Mouse (Mus musculus) bone marrow, adult 2 months (tissue): ENCODE data around the gene Acta2. TPM values are rescaled to one million over a fixed set of nuclear protein-coding genes. Genes with fewer than 3 reads are reported as not detected.
A peak's percentile ranks its signal among the peaks of the same experiment; 100 is the strongest.

Source experiments
- H3K27ac ChIP-seq: fragments of 200-500 bp; 2 replicates; pipeline ENCODE4 v1.5.1; 2012; ENCODE audit warnings: low read depth, mild to moderate bottlenecking, control low read depth, inconsistent platforms, low read length; ENCODE audit not compliant: control insufficient read depth, poor library complexity, insufficient read depth
- H3K4me1 ChIP-seq: fragments of 200-500 bp; 2 replicates; pipeline ENCODE4 v1.6.1; 2011; ENCODE audit warnings: low read length; ENCODE audit not compliant: control insufficient read depth, insufficient read depth
- H3K4me3 ChIP-seq: fragments of 200-500 bp; replicated peaks from 2 replicates; pipeline ENCODE3; 2011; ENCODE audit warnings: mild to moderate bottlenecking, low read depth, low read length, control low read depth; ENCODE audit not compliant: control insufficient read depth
- CTCF ChIP-seq: fragments of 200-500 bp; IDR thresholded peaks from 2 replicates; pipeline ENCODE4 v1.5.1; 2011; ENCODE audit warnings: low read length, control low read depth; ENCODE audit not compliant: control insufficient read depth, insufficient read depth
- POLR2A ChIP-seq: fragments of 200-500 bp; IDR thresholded peaks from 2 replicates; pipeline ENCODE4 v1.6.1; 2011; ENCODE audit warnings: low read depth, mild to moderate bottlenecking, control low read depth, low read length, borderline replicate concordance; ENCODE audit not compliant: control insufficient read depth
- WGBS: fragments of 180-500 bp; shearing (Covaris S2); methylation state at CpG from one replicate; pipeline ENCODE4 v1.1.7; 2018; 5-methylcytosine and 5-hydroxymethylcytosine counted together
- polyA plus RNA-seq: library from polyadenylated mRNA; stranded (reverse); fragments of >200 nt; gene quantifications from 2 replicates; pipeline ENCODE4 v1.2.4, GENCODE M21; 2011; ENCODE audit warnings: low replicate concordance; ENCODE audit not compliant: missing spikeins, insufficient read depth, insufficient read length

Gene Acta2
- 3.2 and 33.5 TPM in 2 replicates for polyA plus RNA-seq

- Histone ChIP-seq H3K4me1 (peaks cover 2% of the 10 kb centered on the region; the same call in 1 of the 2 replicates), H3K27ac (no peak within 1 kb of the TSS; the same call in 1 of the 2 replicates), H3K4me3 (no peak within 1 kb of the TSS)
- WGBS: 75% methylated on average over 16 of the region's 16 CpGs
- TF ChIP-seq CTCF (no peak), POLR2A (no peak)
These were observed at the start of gene Acta2 for GRCm38 (mm10) chr19:34254880-34255681. Acta2 (minus strand) TSS chr19:34255590.

DNA sequence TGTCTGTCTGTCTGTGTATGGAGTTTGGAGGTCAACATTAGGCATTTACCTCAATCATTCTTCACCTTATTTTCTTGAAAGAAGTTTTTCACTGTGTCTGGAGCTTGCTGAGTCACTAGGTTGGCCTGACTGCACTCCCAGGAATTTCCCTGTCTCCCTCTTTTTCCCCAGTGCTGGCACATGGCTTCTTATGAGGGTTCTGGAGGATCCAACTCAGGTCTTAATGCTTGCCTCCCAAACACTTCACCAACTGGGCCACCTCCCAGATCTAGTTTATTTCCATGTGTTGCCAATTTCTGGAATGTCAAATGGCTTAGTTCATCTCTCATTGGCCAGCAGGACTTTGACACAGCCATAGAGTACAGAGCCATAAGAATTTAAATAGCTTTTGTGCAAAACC is 49.5 kb upstream of the Acta2 start:
- Histone ChIP-seq H3K27ac (no peak overlapping the region), H3K4me3 (no peak overlapping the region), H3K4me1 (no peaks in the 10 kb centered on the region)
- TF ChIP-seq CTCF (no peak), POLR2A (no peak)

DNA sequence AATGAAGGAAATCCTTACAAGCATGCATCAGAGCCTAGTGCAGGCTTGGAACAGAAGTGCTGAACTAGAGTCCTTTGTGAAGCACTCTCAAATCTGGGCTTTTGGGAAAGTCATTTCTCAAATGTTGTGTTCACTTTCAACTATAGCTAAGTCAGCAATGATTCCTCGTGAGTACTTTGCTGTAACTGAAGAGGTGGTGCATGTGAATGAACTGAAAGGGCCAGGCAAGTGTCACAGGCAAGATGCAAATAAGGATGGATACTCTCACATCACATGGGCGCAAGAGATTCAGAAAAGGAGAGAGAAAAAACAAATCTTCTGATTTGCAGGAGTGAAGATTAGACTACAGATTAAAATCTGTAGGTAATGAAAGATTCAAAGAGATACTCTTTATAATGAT is 45.0 kb upstream of the Acta2 start:
- TF ChIP-seq CTCF (no peak), POLR2A (no peak)
- 87% methylated on average over 2 of the region's 2 CpGs for WGBS
- Histone ChIP-seq H3K27ac (no peak overlapping the region), H3K4me3 (no peak overlapping the region), H3K4me1 (peaks cover 3% of the 10 kb centered on the region)

GRCm38 (mm10) chr19:34299229-34299628 is 43.8 kb upstream of the Acta2 start:
- TF ChIP-seq POLR2A (no peak), CTCF (no peak)
- H3K27ac ChIP-seq: no peak overlapping the region
- WGBS: 69% methylated on average over 4 of the region's 4 CpGs
- H3K4me1 ChIP-seq: peaks cover 3% of the 10 kb centered on the region
- no peak overlapping the region for H3K4me3 ChIP-seq

- no peak for TF ChIP-seq POLR2A
- TF ChIP-seq CTCF: no peak
- H3K4me1 ChIP-seq: peaks cover 3% of the 10 kb centered on the region
- WGBS: 27% methylated on average over 1 of the region's 1 CpGs
- no peak overlapping the region for H3K27ac ChIP-seq
- H3K4me3 ChIP-seq: no peak overlapping the region
These were observed 43.1 kb upstream of the Acta2 start for GRCm38 (mm10) chr19:34298531-34298930.

DNA sequence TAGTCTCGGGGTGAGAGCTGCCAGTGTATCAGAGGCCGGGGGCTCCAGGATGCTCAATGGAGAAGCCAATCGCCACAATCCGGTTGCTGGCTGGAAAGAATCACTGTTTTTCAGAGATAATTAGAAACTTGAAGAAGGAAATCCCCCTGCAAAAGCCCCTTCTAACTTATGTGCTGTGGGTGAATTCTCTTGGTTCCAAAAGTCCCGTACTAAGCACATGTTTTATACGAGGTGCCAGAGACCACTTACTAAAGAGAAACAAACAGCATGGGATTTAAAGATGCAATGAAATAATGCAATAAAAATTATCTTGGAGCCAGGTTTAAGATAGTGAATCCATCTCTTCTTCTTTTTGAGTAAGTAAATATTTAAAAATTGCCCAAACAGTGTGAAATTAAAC is 40.1 kb upstream of the Acta2 start:
- Histone ChIP-seq H3K4me1 (peaks cover 3% of the 10 kb centered on the region), H3K4me3 (no peak overlapping the region), H3K27ac (no peak overlapping the region)
- 81% methylated on average over 6 of the region's 6 CpGs for WGBS
- TF ChIP-seq CTCF (no peak), POLR2A (no peak)

DNA sequence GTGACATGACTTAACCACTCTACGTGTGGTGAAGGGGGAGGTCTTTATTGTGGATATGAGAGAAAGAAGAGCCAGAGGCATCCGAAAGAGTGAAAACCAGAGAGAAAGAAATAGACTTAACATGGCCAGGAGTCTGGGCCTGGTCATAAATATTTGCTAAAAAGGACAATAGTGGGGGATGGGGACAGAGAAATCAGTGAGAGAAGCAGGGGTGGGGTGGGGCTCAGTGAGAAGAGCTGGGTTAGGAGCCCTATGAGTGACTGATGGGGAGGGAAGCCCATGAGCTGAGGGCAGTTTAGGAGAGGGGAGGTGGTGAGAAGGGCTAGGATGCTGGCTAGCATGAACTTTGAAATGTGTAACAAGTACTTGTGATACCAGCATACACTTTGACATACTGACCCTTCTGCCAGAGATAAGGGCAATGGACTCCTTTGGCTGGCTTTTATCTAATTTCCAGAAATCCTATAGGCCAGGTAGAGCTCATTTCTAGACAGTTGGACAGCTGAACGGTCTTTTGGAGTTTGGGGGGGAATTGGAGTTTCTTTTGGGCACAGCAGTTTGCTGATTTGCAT is 38.1 kb upstream of the Acta2 start:
- 74% methylated on average over 3 of the region's 3 CpGs for WGBS

DNA sequence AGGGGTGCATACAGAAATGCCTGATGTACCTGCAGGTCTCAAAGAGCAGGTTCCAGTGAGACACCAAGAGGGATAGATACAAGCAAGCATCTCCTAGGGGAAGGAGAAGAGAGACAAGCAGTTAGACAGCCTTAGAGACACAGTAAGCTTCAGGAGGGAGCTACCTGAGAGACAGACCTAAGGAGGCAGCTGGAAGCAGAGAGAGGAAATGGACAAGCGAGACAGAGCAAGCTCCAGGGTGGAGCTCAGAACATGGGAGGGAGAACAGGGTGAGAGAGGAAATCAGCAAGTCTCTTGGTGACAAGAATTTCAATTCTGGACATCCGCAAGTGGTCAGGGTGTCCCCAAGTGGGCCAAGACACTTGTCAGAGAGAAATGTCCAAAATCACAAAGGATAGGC is 37.3 kb upstream of the Acta2 start:
- peaks cover 3% of the 10 kb centered on the region for H3K4me1 ChIP-seq
- no peak overlapping the region for H3K27ac ChIP-seq
- TF ChIP-seq POLR2A: no peak
- TF ChIP-seq CTCF: no peak
- H3K4me3 ChIP-seq: no peak overlapping the region
- WGBS: 78% methylated on average over 2 of the region's 2 CpGs

More for the DNA sequence above, 38.1 kb upstream of the Acta2 start:
- no peak for TF ChIP-seq CTCF
- TF ChIP-seq POLR2A: no peak
- Histone ChIP-seq H3K27ac (no peak overlapping the region), H3K4me1 (peaks cover 3% of the 10 kb centered on the region), H3K4me3 (no peak overlapping the region)

DNA sequence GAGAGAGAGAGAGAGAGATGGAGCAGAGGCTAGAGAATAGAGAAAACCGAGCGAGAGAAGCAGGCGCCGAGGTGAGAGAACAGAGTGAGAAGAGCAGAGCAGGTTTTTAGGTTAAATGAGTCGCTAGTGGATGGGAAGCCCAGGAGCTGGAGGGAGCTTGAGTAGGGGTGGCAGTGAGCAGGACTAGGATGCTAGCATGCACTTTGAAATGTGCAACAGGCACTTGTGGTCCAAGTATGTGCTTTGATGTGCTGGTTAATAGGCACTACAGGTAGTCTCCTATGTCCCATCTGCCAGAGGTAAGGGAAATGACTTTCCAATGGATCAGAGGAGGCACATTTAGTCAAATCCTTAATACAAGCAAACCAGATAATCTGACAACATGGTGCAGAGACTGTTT is 36.6 kb upstream of the Acta2 start:
- H3K4me1 ChIP-seq: peaks cover 3% of the 10 kb centered on the region
- H3K27ac ChIP-seq: no peak overlapping the region
- peak overlapping the region; percentile 29 for H3K4me3 ChIP-seq
- WGBS: 77% methylated on average over 5 of the region's 5 CpGs
- TF ChIP-seq POLR2A (no peak), CTCF (no peak)
